Mouse (Mus musculus) embryonic fibroblast, embryonic 13.5 days (primary cell): ENCODE results near the gene Wfdc11.

ENCODE experiments used
- CTCF ChIP-seq: IDR thresholded peaks from 2 replicates; pipeline ENCODE4 v1.5.1; 2011; ENCODE audit warnings: mild to moderate bottlenecking, control low read depth, low read length, moderate library complexity, borderline replicate concordance; ENCODE audit not compliant: insufficient read depth
- POLR2A ChIP-seq: IDR thresholded peaks from 2 replicates; pipeline ENCODE4 v1.6.1; 2011; ENCODE audit warnings: low read depth, mild to moderate bottlenecking, control low read depth, low read length, moderate library complexity

GRCm38 (mm10) chr2:164621775-164622174 lies 52.1 kb downstream of the Wfdc11 start:
- TF ChIP-seq POLR2A (no peak), CTCF (no peak)
